Mouse (Mus musculus): Measurements from ENCODE around the gene Tmem245. TPM values are rescaled to one million over a fixed set of nuclear protein-coding genes. Genes with fewer than 3 reads are reported as not detected.

Gene Tmem245
- 17.3 and 23.4 TPM in 2 replicates for polyA plus RNA-seq (2015; fragmentation: Nextera tagmentation; extraction: Ambion mirVana)

GRCm38 (mm10) chr4:56946641-56947640 is at the start of gene Tmem245:
Gene Tmem245 (minus strand): TSS chr4:56947437.
- Histone ChIP-seq H3K27ac (ENCODE audit: low read length) (peak within 1 kb of the TSS; percentile 94), H3K9me3 (replicated peaks; ENCODE audit: control insufficient read depth, low read length) (no peaks in the 10 kb centered on the region), H3K4me1 (ENCODE audit: control insufficient read depth, insufficient read depth, low read length) (peaks cover 39% of the 10 kb centered on the region), H3K4me3 (ENCODE audit: low read length) (peak within 1 kb of the TSS; percentile 96), H3K36me3 (ENCODE audit: control insufficient read depth, insufficient read depth) (no peaks in the 10 kb centered on the region), H3K27me3 (ENCODE audit: control insufficient read depth, insufficient read depth, low read length) (no peaks in the 10 kb centered on the region), H3K4me2 (ENCODE audit: low read depth, low read length) (peak within 1 kb of the TSS; percentile 81), H3K9ac (ENCODE audit: low read length) (peak within 1 kb of the TSS; percentile 96)
- under 1% methylated on average over 107 of the region's 107 CpGs for WGBS
- peak; percentile 93 for ATAC-seq (replicated peaks; ENCODE audit: extremely low read depth, insufficient read depth, low FRiP score)

GRCm38 (mm10) chr4:56993331-56993730 is 46.1 kb upstream of the Tmem245 start:
- Histone ChIP-seq H3K27ac (ENCODE audit: low read length) (no peak overlapping the region), H3K27me3 (ENCODE audit: control insufficient read depth, insufficient read depth, low read length) (peaks cover 28% of the 10 kb centered on the region), H3K4me1 (ENCODE audit: control insufficient read depth, insufficient read depth, low read length) (no peaks in the 10 kb centered on the region), H3K36me3 (ENCODE audit: control insufficient read depth, insufficient read depth) (no peaks in the 10 kb centered on the region), H3K4me2 (ENCODE audit: low read depth, low read length) (no peak overlapping the region), H3K9me3 (replicated peaks; ENCODE audit: control insufficient read depth, low read length) (peaks cover 8% of the 10 kb centered on the region), H3K9ac (ENCODE audit: low read length) (no peak overlapping the region), H3K4me3 (ENCODE audit: low read length) (no peak overlapping the region)
- no peak for ATAC-seq (replicated peaks; ENCODE audit: extremely low read depth, insufficient read depth, low FRiP score)
- 72% methylated on average over 7 of the region's 7 CpGs for WGBS

GRCm38 (mm10) chr4:56991951-56992350 is 44.7 kb upstream of the Tmem245 start:
- no peak overlapping the region for H3K9ac ChIP-seq (ENCODE audit: low read length)
- no peak for ATAC-seq (replicated peaks; ENCODE audit: extremely low read depth, insufficient read depth, low FRiP score)
- H3K27me3 ChIP-seq (ENCODE audit: control insufficient read depth, insufficient read depth, low read length): peaks cover 32% of the 10 kb centered on the region
- 75% methylated on average over 2 of the region's 2 CpGs for WGBS
- peaks cover 9% of the 10 kb centered on the region for H3K9me3 ChIP-seq (replicated peaks; ENCODE audit: control insufficient read depth, low read length)
- no peak overlapping the region for H3K4me2 ChIP-seq (ENCODE audit: low read depth, low read length)
- no peak overlapping the region for H3K27ac ChIP-seq (ENCODE audit: low read length)
- no peaks in the 10 kb centered on the region for H3K4me1 ChIP-seq (ENCODE audit: control insufficient read depth, insufficient read depth, low read length)
- no peaks in the 10 kb centered on the region for H3K36me3 ChIP-seq (ENCODE audit: control insufficient read depth, insufficient read depth)
- H3K4me3 ChIP-seq (ENCODE audit: low read length): no peak overlapping the region

GRCm38 (mm10) chr4:56990215-56990584 is 43.0 kb upstream of the Tmem245 start, which contains the start of gene Frrs1l:
Gene Frrs1l (minus strand): TSS chr4:56990391.
- Histone ChIP-seq H3K9me3 (replicated peaks; ENCODE audit: control insufficient read depth, low read length) (peaks cover 4% of the 10 kb centered on the region), H3K4me1 (ENCODE audit: control insufficient read depth, insufficient read depth, low read length) (no peaks in the 10 kb centered on the region), H3K36me3 (ENCODE audit: control insufficient read depth, insufficient read depth) (no peaks in the 10 kb centered on the region), H3K4me2 (ENCODE audit: low read depth, low read length) (peak within 1 kb of the TSS; percentile 91), H3K4me3 (ENCODE audit: low read length) (peak within 1 kb of the TSS; percentile 66), H3K27ac (ENCODE audit: low read length) (no peak within 1 kb of the TSS), H3K27me3 (ENCODE audit: control insufficient read depth, insufficient read depth, low read length) (peaks cover 32% of the 10 kb centered on the region), H3K9ac (ENCODE audit: low read length) (peak within 1 kb of the TSS; percentile 70)
- ATAC-seq (replicated peaks; ENCODE audit: extremely low read depth, insufficient read depth, low FRiP score): no peak; the same call in 1 of the 2 replicates
- under 1% methylated on average over 38 of the region's 44 CpGs for WGBS

GRCm38 (mm10) chr4:56989431-56990214 is 42.4 kb upstream of the Tmem245 start:
- peaks cover 4% of the 10 kb centered on the region for H3K9me3 ChIP-seq (replicated peaks; ENCODE audit: control insufficient read depth, low read length)
- no peak overlapping the region for H3K27ac ChIP-seq (ENCODE audit: low read length)
- 7% methylated on average over 45 of the region's 45 CpGs for WGBS
- H3K4me2 ChIP-seq (ENCODE audit: low read depth, low read length): peak overlapping the region; percentile 91
- ATAC-seq (replicated peaks; ENCODE audit: extremely low read depth, insufficient read depth, low FRiP score): no peak
- peak overlapping the region; percentile 70 for H3K9ac ChIP-seq (ENCODE audit: low read length)
- H3K4me1 ChIP-seq (ENCODE audit: control insufficient read depth, insufficient read depth, low read length): no peaks in the 10 kb centered on the region
- peak overlapping the region; percentile 66 for H3K4me3 ChIP-seq (ENCODE audit: low read length)
- peaks cover 32% of the 10 kb centered on the region for H3K27me3 ChIP-seq (ENCODE audit: control insufficient read depth, insufficient read depth, low read length)
- no peaks in the 10 kb centered on the region for H3K36me3 ChIP-seq (ENCODE audit: control insufficient read depth, insufficient read depth)

- ATAC-seq (replicated peaks; ENCODE audit: extremely low read depth, insufficient read depth, low FRiP score): no peak
- Histone ChIP-seq H3K4me2 (ENCODE audit: low read depth, low read length) (no peak overlapping the region), H3K27me3 (ENCODE audit: control insufficient read depth, insufficient read depth, low read length) (no peaks in the 10 kb centered on the region), H3K36me3 (ENCODE audit: control insufficient read depth, insufficient read depth) (no peaks in the 10 kb centered on the region), H3K4me3 (ENCODE audit: low read length) (no peak overlapping the region), H3K27ac (ENCODE audit: low read length) (no peak overlapping the region), H3K9ac (ENCODE audit: low read length) (no peak overlapping the region), H3K4me1 (ENCODE audit: control insufficient read depth, insufficient read depth, low read length) (0 out of 2 replicates have a peak, but pooled peaks cover 4% of the 10 kb centered on the region), H3K9me3 (replicated peaks; ENCODE audit: control insufficient read depth, low read length) (no peaks in the 10 kb centered on the region)
- 48% methylated on average over 7 of the region's 7 CpGs for WGBS
These were observed 18.4 kb upstream of the Tmem245 start for GRCm38 (mm10) chr4:56965586-56966179.

GRCm38 (mm10) chr4:56963687-56964086 is 16.4 kb upstream of the Tmem245 start:
- Histone ChIP-seq H3K36me3 (ENCODE audit: control insufficient read depth, insufficient read depth) (no peaks in the 10 kb centered on the region), H3K27ac (ENCODE audit: low read length) (no peak overlapping the region), H3K9ac (ENCODE audit: low read length) (no peak overlapping the region), H3K27me3 (ENCODE audit: control insufficient read depth, insufficient read depth, low read length) (no peaks in the 10 kb centered on the region), H3K4me2 (ENCODE audit: low read depth, low read length) (no peak overlapping the region), H3K9me3 (replicated peaks; ENCODE audit: control insufficient read depth, low read length) (no peaks in the 10 kb centered on the region), H3K4me3 (ENCODE audit: low read length) (no peak overlapping the region), H3K4me1 (ENCODE audit: control insufficient read depth, insufficient read depth, low read length) (0 out of 2 replicates have a peak, but pooled peaks cover 4% of the 10 kb centered on the region)
- WGBS: 85% methylated on average over 6 of the region's 6 CpGs
- ATAC-seq (replicated peaks; ENCODE audit: extremely low read depth, insufficient read depth, low FRiP score): no peak

GRCm38 (mm10) chr4:56961320-56961925 is 14.2 kb upstream of the Tmem245 start:
- Histone ChIP-seq H3K36me3 (ENCODE audit: control insufficient read depth, insufficient read depth) (no peaks in the 10 kb centered on the region), H3K27me3 (ENCODE audit: control insufficient read depth, insufficient read depth, low read length) (no peaks in the 10 kb centered on the region), H3K9ac (ENCODE audit: low read length) (no peak overlapping the region), H3K4me2 (ENCODE audit: low read depth, low read length) (no peak overlapping the region), H3K4me1 (ENCODE audit: control insufficient read depth, insufficient read depth, low read length) (peaks cover 13% of the 10 kb centered on the region), H3K9me3 (replicated peaks; ENCODE audit: control insufficient read depth, low read length) (no peaks in the 10 kb centered on the region), H3K27ac (ENCODE audit: low read length) (no peak overlapping the region), H3K4me3 (ENCODE audit: low read length) (no peak overlapping the region)
- WGBS: 49% methylated on average over 12 of the region's 12 CpGs
- ATAC-seq (replicated peaks; ENCODE audit: extremely low read depth, insufficient read depth, low FRiP score): no peak
